Mouse (Mus musculus): ENCODE results near the gene Efnb3. TPM values are rescaled to one million over a fixed set of nuclear protein-coding genes. Genes with fewer than 3 reads are reported as not detected.

The Efnb3 gene
- polyA plus RNA-seq (2012; ENCODE audit: low replicate concordance): 1.6 and 2.7 TPM in 2 replicates

GRCm38 (mm10) chr11:69559851-69560765, at the start of gene Efnb3:
TSS of gene Efnb3 (minus strand) at chr11:69560205.

GRCm38 (mm10) chr11:69605726-69606490, 45.9 kb upstream of the Efnb3 start, which contains the start of gene Atp1b2:
TSS of gene Atp1b2 (minus strand) at chr11:69605942.

GRCm38 (mm10) chr11:69580091-69580514, 20.1 kb upstream of the Efnb3 start, which contains the start of the genes Wrap53 and Trp53:
TSS of gene Wrap53 (minus strand) at chr11:69580255.
TSS of gene Trp53 (plus strand) at chr11:69580359.

GRCm38 (mm10) chr11:69549060-69549656, 10.8 kb downstream of the Efnb3 start, which contains the start of gene Dnah2:
TSS of gene Dnah2 (minus strand) at chr11:69549110.

Other genes starting within 250 kb of the Efnb3 start
- 20.6 and 44.9 TPM in 2 replicates for gene Cntrob, start 236.4 kb downstream of the Efnb3 start, polyA plus RNA-seq (2012; ENCODE audit: low replicate concordance)
- 2.2 and 6.8 TPM in 2 replicates for gene Trappc1, start 236.2 kb downstream of the Efnb3 start, polyA plus RNA-seq (2012; ENCODE audit: low replicate concordance)
- 0.11 and 0.39 TPM in 2 replicates for gene Kcnab3, start 233.9 kb downstream of the Efnb3 start, polyA plus RNA-seq (2012; ENCODE audit: low replicate concordance)
- gene Rnf227, start 219.7 kb downstream of the Efnb3 start, polyA plus RNA-seq (2012; ENCODE audit: low replicate concordance): 1.0 and 2.3 TPM in 2 replicates
- gene Chd3, start 190.8 kb downstream of the Efnb3 start, polyA plus RNA-seq (2012; ENCODE audit: low replicate concordance): 144 and 249 TPM in 2 replicates
- gene Naa38, start 164.7 kb downstream of the Efnb3 start, polyA plus RNA-seq (2012; ENCODE audit: low replicate concordance): 59.8 and 78.6 TPM in 2 replicates
- gene Cyb5d1, start 164.6 kb downstream of the Efnb3 start, polyA plus RNA-seq (2012; ENCODE audit: low replicate concordance): 1.7 and 8.7 TPM in 2 replicates
- gene Tmem88, start 162.0 kb downstream of the Efnb3 start, polyA plus RNA-seq (2012; ENCODE audit: low replicate concordance): 0.69 and 2.1 TPM in 2 replicates
- gene Kdm6b, start 146.5 kb downstream of the Efnb3 start, polyA plus RNA-seq (2012; ENCODE audit: low replicate concordance): 73.8 and 92.1 TPM in 2 replicates
- gene Dnah2, start 11.1 kb downstream of the Efnb3 start, polyA plus RNA-seq (2012; ENCODE audit: low replicate concordance): 0.02 and 0.19 TPM in 2 replicates
- 6.9 and 45.7 TPM in 2 replicates for gene Wrap53, start 20.1 kb upstream of the Efnb3 start, polyA plus RNA-seq (2012; ENCODE audit: low replicate concordance)
- gene Trp53, start 20.2 kb upstream of the Efnb3 start, polyA plus RNA-seq (2012; ENCODE audit: low replicate concordance): 119 and 129 TPM in 2 replicates
- 171 and 259 TPM in 2 replicates for gene Atp1b2, start 45.7 kb upstream of the Efnb3 start, polyA plus RNA-seq (2012; ENCODE audit: low replicate concordance)
- not detected in 2 replicates for gene Shbg, start 57.7 kb upstream of the Efnb3 start, polyA plus RNA-seq (2012; ENCODE audit: low replicate concordance)
- not detected in 2 replicates for gene Sat2, start 61.8 kb upstream of the Efnb3 start, polyA plus RNA-seq (2012; ENCODE audit: low replicate concordance)
- gene Fxr2, start 72.8 kb upstream of the Efnb3 start, polyA plus RNA-seq (2012; ENCODE audit: low replicate concordance): 91.8 and 97.5 TPM in 2 replicates
- gene Sox15, start 95.1 kb upstream of the Efnb3 start, polyA plus RNA-seq (2012; ENCODE audit: low replicate concordance): 0.44 TPM in 1 of 2 replicates, not detected in the other
- gene Mpdu1, start 102.4 kb upstream of the Efnb3 start, polyA plus RNA-seq (2012; ENCODE audit: low replicate concordance): 24.1 and 29.9 TPM in 2 replicates
- 26.6 and 82.4 TPM in 2 replicates for gene Cd68, start 105.9 kb upstream of the Efnb3 start, polyA plus RNA-seq (2012; ENCODE audit: low replicate concordance)
- 226 and 408 TPM in 2 replicates for gene Eif4a1, start 112.2 kb upstream of the Efnb3 start, polyA plus RNA-seq (2012; ENCODE audit: low replicate concordance)
- 128 and 137 TPM in 2 replicates for gene Senp3, start 121.9 kb upstream of the Efnb3 start, polyA plus RNA-seq (2012; ENCODE audit: low replicate concordance)
- gene Tnfsf13, start 125.6 kb upstream of the Efnb3 start, polyA plus RNA-seq (2012; ENCODE audit: low replicate concordance): 2.3 and 5.0 TPM in 2 replicates
- 9.0 and 9.7 TPM in 2 replicates for gene Tnfsf12, start 135.6 kb upstream of the Efnb3 start, polyA plus RNA-seq (2012; ENCODE audit: low replicate concordance)
- gene Tnfsfm13, start 135.9 kb upstream of the Efnb3 start, polyA plus RNA-seq (2012; ENCODE audit: low replicate concordance): 6.6 and 8.1 TPM in 2 replicates
- gene Polr2a, start 198.4 kb upstream of the Efnb3 start, polyA plus RNA-seq (2012; ENCODE audit: low replicate concordance): 92.9 and 194 TPM in 2 replicates
- gene Slc35g3, start 201.8 kb upstream of the Efnb3 start, polyA plus RNA-seq (2012; ENCODE audit: low replicate concordance): not detected in 2 replicates
- gene Zbtb4, start 205.7 kb upstream of the Efnb3 start, polyA plus RNA-seq (2012; ENCODE audit: low replicate concordance): 38.9 and 47.4 TPM in 2 replicates
- gene Chrnb1, start 235.7 kb upstream of the Efnb3 start, polyA plus RNA-seq (2012; ENCODE audit: low replicate concordance): 0.18 and 0.20 TPM in 2 replicates
- gene Fgf11, start 241.7 kb upstream of the Efnb3 start, polyA plus RNA-seq (2012; ENCODE audit: low replicate concordance): 0.07 and 0.47 TPM in 2 replicates
- gene Tmem102, start 245.4 kb upstream of the Efnb3 start, polyA plus RNA-seq (2012; ENCODE audit: low replicate concordance): not detected in 2 replicates